Mouse (Mus musculus) frontal cortex, adult 2 months (tissue): Measurements from ENCODE around the gene Lce1d. TPM values are rescaled to one million over a fixed set of nuclear protein-coding genes. Genes with fewer than 3 reads are reported as not detected.

Source experiments
- DNase-seq, 2 experiments: peaks; one replicate each; pipeline ENCODE4 v3.0.0; 2022; ENCODE audit warnings: low spot score in 1 of 2; ENCODE audit errors: extremely low spot score in 1 of 2
- polyA plus RNA-seq: library from polyadenylated mRNA; depleted of rRNA; stranded (reverse); fragments of >200 nt; gene quantifications from 2 replicates; pipeline ENCODE4 v1.2.3, GENCODE M21; 2012; rRNA removed

Lce1d gene
- polyA plus RNA-seq = not detected in 2 replicates

DNA sequence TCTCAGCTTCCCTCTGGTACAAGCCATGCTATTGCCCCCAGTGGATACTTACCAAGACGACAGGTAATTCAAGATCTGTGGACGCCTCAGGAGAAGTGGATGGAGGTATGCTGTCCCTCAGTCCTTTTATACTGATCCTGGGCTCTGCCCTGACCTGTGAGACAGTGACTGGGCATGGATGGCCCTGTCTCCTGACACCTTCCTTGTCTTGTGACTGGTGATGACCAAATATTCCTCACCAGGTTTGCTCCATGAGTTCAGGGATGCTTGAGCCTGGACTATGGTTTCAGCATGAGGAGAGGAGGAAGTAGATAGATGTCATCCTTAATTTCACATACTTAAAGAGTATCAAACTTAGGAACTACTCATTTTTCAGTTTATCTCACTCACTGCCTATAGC is at the start of gene Lce1d:
TSS of gene Lce1d (minus strand) at position 101 of the 400 bp plus-strand sequence.
- no peak for DNase-seq

DNA sequence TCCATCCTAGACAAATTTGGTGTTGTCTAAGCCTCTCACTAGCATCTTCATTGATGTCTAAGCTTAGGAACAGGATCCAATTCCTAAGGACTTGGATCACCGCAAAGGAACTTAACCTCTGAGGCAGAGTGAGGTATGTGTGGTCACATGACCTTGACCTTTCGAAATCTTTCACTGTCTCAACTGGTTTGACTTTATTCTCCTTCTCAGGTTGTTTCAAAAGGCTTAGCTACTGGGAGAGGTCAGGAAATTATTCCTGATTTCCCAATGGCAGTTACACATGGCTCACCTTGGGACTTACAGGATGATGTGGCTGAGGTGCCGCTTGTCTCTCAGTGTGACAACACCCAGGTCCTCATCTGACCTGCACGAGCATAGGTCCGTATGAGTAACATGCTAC is 35.6 kb upstream of the Lce1d start:
- DNase-seq = no peak

DNA sequence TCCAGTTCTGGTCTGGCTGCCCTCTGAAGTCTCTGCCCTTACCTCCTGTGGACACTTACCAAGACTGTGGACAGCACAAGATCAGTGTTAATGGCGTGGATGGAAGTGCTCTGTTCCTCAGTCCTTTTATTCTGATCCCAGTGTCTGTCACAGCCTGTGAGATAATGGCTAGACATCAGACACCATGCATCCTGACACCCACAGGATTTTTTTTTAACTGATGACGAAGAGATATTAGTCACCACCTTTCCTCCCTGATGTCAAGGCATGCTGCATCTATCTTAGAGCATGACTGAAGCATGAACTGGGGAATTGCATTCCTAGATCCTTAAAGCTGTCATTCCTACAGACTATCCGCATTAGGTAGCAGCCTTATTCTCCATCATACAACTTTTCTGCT is 33.2 kb upstream of the Lce1d start, which contains the start of gene Lce1f:
TSS of gene Lce1f (minus strand) at position 101 of the 400 bp plus-strand sequence.
- DNase-seq = no peak

DNA sequence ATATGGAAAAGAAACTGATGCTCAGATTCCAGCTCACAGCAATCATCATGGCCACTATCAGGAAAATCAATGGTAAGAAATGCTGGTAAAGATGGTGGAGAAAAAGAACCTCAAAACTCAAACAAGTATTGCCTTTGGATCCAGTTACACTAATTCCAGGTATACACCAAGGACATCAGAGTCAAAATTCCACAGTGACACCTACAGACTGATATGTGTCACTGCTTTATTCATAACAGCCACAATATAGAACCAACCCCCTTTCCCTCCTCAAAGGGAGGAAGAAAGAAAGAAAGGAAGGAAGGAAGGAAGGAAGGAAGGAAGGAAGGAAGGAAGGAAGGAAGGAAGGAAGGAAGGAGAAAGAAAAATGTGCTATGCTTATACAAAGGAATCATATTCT is 28.1 kb upstream of the Lce1d start:
- DNase-seq = no peak

DNA sequence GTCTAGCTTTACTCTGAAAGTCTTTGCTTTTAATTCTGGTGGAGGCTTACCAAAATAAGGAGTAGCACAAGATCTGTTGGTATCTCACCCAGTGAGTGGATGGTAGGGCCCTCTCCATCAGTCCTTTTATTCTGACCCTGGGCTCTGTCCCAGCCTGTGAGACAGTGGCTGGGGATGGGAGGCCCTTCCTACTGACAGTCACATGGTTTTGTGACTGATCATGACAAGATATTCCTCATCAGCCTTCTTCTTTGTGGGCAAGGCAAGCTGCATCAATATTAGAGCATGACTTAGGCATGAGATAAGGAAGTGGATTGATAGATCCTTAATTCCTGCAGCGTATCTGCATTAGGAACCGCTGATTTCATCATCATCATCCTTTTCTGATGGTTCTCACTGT is 22.0 kb upstream of the Lce1d start, which contains the start of gene Lce1e:
TSS of gene Lce1e (minus strand) at position 101 of the 400 bp plus-strand sequence.
- DNase-seq = no peak

DNA sequence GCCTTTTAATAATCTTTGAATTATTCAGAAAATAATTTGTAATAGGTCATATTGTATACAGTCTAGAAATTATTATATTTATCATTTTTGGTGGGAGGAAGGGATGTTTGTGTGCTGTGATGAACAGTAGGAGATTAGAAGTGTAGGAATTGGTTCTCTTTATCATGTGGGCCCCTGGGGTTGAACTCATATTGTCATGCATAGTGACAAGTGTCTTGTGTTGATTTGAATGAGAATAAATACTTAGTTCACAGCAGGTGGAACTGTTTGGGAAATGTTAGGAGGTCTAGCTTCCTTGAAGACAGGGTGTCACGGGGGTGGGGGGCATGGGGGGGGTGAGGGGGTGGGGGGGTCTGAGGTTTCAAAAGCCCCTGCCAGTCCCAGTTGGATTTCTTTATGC is 7.6 kb upstream of the Lce1d start:
- no peak for DNase-seq

DNA sequence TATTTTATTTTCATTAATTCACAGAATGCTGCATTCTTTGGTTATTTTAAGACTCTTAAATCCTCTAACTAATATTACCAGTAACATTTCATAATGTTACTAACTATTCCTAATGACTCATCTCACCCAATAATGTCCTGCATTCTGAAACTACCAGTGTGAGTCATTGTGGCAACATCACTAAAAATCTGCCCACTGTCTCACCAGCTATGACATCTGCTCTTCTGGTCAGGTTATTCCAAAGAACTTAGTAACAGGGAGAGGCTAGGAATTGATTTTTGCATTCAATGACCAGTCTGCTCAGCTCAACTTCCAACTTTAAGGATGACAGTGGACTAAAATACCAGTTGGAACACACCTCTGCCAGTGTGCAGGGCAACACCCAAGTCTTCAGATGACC is 4.7 kb upstream of the Lce1d start:
- DNase-seq = no peak

DNA sequence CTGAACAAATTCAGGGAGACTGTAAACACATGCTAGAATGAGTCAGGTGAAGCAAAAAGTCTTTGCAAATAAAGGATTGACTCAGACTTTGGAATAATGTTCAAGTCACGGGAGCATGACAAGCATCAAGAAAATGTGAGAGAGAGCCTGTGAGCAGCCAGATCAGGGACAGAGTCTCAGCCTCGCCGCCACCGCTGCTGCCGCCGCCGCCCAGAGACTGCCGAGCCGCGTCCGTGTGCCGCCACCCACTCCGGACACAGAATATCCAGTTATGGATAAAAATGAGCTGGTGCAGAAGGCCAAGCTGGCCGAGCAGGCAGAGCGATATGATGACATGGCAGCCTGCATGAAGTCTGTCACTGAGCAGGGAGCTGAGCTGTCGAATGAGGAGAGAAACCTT is 2.1 kb upstream of the Lce1d start:
- peak in 1 of 2 experiments; percentile 2 for DNase-seq

DNA sequence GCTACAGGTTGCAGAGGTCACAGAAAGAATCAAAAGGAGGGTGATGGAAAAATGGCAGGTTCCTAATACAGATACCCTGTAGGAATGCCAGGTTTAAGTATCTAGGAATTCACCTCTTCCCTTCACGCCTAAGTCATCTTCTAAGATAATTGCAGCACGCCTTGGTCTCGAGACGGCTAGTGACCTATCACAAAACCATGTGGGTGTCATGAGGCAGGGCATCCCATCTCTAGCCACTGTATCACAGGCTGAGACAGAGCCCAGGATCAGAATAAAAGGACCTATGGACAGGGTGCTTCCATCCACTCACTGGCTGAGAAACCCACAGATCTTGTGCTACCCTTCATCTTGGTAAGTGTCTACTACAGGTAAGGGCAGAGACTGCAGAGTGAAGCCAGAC is 8.1 kb downstream of the Lce1d start, which contains the start of gene Lce1c:
TSS of gene Lce1c (plus strand) at position 301 of the 400 bp plus-strand sequence.
- DNase-seq = no peak

DNA sequence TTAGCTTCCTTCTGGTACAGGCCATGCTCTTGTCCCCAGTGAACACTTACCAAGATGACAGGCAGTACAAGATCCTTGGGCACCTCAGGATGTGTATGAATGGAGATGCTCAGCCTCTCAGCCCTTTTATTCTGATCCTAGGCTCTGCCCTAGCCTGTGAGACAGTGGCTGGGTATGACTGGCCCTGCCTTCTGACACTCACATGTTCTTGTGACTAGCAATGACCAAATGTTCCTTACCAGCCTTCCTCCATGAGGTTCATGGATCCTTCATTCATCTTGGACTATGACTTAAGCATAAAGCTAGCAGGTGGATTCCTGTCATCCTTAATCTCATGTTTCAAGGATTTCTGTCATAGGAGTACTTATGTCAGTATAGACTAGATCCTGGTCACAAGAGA is 16.8 kb downstream of the Lce1d start, which contains the start of gene Lce1a2:
TSS of gene Lce1a2 (minus strand) at position 101 of the 400 bp plus-strand sequence.
- no peak for DNase-seq

DNA sequence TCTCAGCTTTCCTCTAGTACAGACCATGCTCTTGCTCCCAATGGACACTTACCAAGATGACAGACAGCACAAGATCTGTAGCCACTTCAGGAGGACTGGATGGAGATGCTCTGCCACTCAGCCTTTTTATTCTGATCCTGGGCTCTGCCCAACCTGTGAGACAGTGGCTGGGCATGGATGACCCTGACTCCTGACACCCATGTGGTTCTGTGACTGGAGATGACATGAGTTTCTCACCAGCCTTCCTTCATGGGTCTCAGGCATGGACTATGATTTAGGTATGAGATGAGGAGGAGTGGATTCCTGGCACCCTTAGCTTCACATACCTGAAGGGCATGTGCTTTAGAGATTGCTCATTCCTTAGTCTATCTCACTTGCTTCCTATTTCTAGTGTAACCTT is 30.2 kb downstream of the Lce1d start, which contains the start of gene Lce1b:
TSS of gene Lce1b (minus strand) at position 101 of the 400 bp plus-strand sequence.
- DNase-seq = no peak

DNA sequence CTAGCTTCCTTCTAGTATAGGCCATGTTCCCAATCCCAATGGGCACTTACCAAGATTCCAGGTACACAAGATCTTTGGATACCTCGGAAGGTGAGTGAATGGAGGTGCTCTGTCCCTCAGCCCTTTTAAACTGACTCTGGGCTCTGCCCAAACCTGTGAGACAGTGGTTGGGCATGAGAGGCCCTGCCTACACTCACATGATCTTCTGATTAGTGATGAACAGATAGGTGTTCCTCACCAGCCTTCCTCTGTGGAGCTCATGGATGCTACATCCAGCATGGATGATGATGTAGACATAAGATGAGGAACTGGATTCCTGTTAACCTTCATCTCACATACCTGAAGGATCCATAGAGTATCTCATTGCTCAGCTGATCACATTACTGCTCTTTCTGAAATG is 38.8 kb downstream of the Lce1d start, which contains the start of gene Lce1a1:
TSS of gene Lce1a1 (minus strand) at position 101 of the 400 bp plus-strand sequence.
- DNase-seq = no peak

DNA sequence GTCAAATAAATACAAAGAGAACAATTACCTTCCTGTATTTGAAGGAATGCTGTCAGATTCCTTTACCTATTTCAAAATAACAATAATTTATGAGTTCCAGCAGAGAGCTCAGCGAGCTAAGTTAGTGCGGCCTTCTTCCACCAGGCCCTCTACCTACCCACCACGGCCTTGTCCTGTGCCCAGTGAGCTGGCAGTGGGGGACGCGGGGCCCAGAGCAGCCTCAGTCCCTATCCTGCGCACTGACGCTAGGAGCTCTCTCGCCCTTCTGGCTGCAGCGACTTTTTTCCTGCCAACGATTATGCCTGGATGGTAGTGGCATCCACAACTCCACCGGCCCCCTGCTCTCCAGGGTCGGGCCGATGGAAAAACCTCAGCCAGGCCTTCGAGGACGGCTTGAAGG is 47.2 kb downstream of the Lce1d start:
- no peak for DNase-seq

DNA sequence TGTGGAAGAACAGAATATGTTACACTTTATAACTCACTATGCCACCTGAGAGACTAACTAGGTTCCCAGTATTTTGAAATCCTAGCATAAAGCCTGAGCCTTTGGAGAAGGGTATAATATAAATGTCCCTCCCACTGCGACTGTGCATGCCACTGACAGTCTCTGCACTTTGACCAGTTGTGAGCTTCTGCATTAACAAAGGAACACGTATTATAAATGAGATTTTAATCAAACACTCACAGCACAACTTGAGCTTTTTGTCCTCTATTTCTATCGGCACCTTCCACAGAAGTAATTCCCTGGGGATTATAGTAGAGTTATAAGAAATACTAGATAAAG is 48.4 kb downstream of the Lce1d start:
- no peak for DNase-seq

DNA sequence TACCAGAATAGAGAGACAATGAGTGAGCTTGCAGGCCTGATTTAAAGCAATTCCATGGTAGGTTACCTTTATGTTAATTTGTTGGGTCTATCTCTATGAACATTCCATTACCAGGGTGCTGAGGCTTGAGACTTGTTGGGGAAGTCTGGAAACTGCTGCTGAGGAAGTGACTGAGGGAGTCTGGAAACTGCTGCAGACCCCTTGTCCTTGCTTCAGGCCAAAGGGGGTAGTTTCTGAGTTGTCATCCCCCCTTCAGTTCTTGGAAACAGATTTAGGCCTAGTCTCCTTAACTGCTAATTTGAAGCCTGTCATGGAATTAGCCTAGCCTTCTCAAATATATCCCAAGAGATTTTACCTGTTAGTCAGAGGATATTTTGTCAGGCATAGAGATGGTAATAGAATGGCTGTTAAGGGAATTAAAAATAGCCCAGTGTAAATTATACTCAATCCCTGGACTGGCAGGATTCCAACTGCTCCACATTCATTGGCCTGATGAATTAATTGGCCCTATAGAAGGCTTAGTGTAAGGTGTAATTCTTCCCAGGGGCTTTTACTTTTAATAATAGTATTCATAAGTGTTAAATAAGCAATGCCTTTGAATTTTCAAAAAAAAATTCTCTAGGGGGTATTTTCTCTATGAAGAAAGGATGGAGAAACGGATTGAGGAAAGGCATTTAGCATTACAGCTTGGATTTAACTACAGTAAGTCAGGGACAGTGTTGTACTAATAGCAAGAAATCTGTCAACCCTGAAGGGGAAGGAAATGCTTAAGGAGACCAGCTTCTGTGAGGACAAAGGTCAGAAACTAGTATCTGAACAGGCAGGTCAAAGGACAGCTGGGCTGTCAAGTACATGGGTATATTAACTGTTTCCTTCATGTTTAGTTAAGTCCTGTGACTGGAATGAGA is 49.0 kb downstream of the Lce1d start:
- no peak for DNase-seq

Other genes starting within 250 kb of the Lce1d start
- gene Sprr1b, start 248.4 kb downstream of the Lce1d start, polyA plus RNA-seq = not detected in 2 replicates
- not detected in 2 replicates for gene Sprr3, start 228.5 kb downstream of the Lce1d start, polyA plus RNA-seq
- gene Sprr1a, start 201.3 kb downstream of the Lce1d start, polyA plus RNA-seq = 0.46 and 0.70 TPM in 2 replicates
- gene Sprr4, start 186.7 kb downstream of the Lce1d start, polyA plus RNA-seq = not detected in 2 replicates
- not detected in 2 replicates for gene 2310046K23Rik, start 152.7 kb downstream of the Lce1d start, polyA plus RNA-seq
- not detected in 2 replicates for gene Ivl, start 113.5 kb downstream of the Lce1d start, polyA plus RNA-seq
- gene Smcp, start 98.2 kb downstream of the Lce1d start, polyA plus RNA-seq = not detected in 2 replicates
- not detected in 2 replicates for gene 2210017I01Rik, start 79.7 kb downstream of the Lce1d start, polyA plus RNA-seq
- gene Lce6a, start 65.5 kb downstream of the Lce1d start, polyA plus RNA-seq = not detected in 2 replicates
- gene Lce1a1, start 38.9 kb downstream of the Lce1d start, polyA plus RNA-seq = not detected in 2 replicates
- not detected in 2 replicates for gene Lce1b, start 30.3 kb downstream of the Lce1d start, polyA plus RNA-seq
- not detected in 2 replicates for gene Lce1a2, start 16.9 kb downstream of the Lce1d start, polyA plus RNA-seq
- gene Lce1c, start 8.0 kb downstream of the Lce1d start, polyA plus RNA-seq = not detected in 2 replicates
- gene Lce1e, start 21.9 kb upstream of the Lce1d start, polyA plus RNA-seq = not detected in 2 replicates
- gene Lce1f, start 33.1 kb upstream of the Lce1d start, polyA plus RNA-seq = not detected in 2 replicates
- gene Gm38119, start 51.9 kb upstream of the Lce1d start, polyA plus RNA-seq = not detected in 2 replicates
- gene Lce1g, start 65.1 kb upstream of the Lce1d start, polyA plus RNA-seq = not detected in 2 replicates
- gene Lce1h, start 77.9 kb upstream of the Lce1d start, polyA plus RNA-seq = not detected in 2 replicates
- gene Lce1i, start 91.7 kb upstream of the Lce1d start, polyA plus RNA-seq = not detected in 2 replicates
- not detected in 2 replicates for gene Lce1j, start 103.3 kb upstream of the Lce1d start, polyA plus RNA-seq
- gene Lce1k, start 120.7 kb upstream of the Lce1d start, polyA plus RNA-seq = not detected in 2 replicates
- 0.04 TPM in 1 of 2 replicates, not detected in the other for gene Kprp, start 140.0 kb upstream of the Lce1d start, polyA plus RNA-seq
- not detected in 2 replicates for gene Lce1l, start 164.1 kb upstream of the Lce1d start, polyA plus RNA-seq
- not detected in 2 replicates for gene 2310050C09Rik, start 183.0 kb upstream of the Lce1d start, polyA plus RNA-seq
- not detected in 2 replicates for gene Lce3a, start 239.0 kb upstream of the Lce1d start, polyA plus RNA-seq
- gene Lce3b, start 245.8 kb upstream of the Lce1d start, polyA plus RNA-seq = not detected in 2 replicates